Mouse (Mus musculus): ENCODE measurements at regions not wholly inside any gene's neighbourhood (a gene's known extent, or its start where the extent isn't known, plus 50 kb on each side); places are given as distances from the start of the nearest gene placed in this dataset.
"Not testable (repeated sequence)": the region's sequence is repeated elsewhere in the genome, so short reads cannot be mapped to it uniquely, and the experiment has no call there.

DNA sequence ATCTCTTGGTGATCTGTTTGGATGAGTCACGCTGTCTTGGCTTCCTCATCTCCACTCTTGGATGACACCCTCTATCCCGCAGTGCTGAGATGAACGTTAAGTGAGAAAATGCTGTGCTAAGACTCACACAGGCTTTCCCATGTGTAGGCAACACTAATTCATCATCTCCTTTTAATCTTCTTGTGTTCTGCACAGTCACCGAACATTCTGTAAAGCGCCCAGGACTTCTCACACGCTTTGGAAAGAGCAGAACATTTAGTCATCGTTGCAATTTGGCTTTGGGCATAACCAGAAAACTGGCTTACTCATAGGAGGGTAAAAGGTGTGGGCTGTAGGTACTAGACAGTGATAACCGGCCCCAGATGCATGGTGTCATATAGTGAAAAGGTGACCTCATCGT is 94.9 kb downstream of the Plppr4 start:
- no peak for DNase-seq

DNA sequence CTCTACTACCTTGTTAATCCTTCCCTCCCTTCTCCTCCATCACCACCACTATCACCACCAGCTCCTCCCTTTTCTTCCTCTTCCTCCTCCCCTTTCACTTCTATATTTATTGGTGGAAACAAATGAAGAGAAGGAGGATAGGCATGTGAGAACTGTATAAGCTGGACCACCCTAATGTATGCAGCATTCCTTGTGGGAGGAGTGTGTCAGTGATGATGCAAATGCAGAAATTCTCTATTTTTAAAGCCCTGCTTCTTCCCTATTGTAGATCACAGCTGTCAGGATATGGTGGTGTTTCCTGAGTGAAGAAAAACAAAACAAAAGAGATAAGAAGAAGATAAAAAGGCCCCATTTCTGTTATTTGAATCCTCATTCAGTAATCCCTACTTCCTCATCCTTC is 112.8 kb downstream of the Plppr4 start:
- DNase-seq = no peak

DNA sequence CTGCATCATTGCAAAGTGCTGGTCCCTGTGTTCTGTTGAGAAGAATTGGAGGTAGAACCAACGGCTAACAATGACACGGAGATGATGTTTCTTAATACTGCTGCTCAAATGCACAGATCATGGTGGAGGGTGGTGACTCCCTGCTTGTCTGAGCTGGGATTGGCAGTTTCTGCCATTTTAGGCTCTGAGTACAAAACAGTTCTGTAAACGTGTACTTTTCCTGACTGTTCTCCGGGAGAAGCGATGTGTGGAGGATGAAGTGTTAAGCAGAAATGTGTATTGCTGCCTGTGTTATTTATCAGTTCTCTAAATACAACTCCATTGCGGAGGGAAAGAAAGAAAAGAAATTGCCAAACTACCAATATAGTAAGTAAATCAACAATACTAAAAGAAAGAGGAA is 118.9 kb downstream of the Plppr4 start:
- DNase-seq = no peak

GRCm38 (mm10) chr3:117226616-117227015 is 134.1 kb downstream of the Plppr4 start:
- DNase-seq = no peak

DNA sequence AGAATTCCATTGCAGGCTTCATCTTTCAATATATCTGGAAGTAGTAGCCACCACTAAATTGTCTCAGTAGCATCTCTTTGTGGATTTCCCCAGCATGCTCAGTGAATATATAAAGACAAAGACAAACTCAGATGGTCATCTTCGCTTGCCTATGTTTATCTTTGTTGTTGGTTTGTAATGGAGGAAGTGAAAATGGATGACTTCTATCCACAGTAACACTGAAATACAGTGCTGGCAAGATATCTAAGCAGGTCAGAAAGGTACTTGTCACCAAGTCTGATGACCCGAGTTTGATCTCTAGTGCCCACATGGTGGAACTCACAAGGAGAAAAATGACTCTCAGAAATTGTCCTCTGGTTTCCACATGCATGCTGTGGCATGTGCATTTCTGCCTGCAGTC is 135.6 kb downstream of the Plppr4 start:
- DNase-seq = no peak

DNA sequence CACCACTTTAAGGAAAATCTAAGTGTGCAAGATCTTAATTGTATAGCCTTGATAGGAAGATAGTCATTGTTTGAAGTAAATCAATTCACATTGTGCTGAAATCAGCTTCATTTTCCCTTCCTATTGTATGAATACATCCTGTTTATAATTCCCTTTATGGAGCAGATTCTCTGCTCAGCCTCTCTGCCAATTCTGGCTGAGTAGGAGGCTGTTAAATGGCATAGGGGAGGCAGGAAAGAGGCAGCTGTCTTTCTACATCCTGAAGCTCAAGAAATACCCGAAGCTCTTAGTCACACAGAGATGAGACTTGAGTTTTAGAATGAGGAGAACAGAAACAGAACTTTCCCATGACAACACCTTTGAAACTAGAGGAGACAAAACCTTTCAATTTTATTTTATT is 142.7 kb downstream of the Plppr4 start:
- DNase-seq = no peak

GRCm38 (mm10) chr3:117191903-117192302 is 168.8 kb downstream of the Plppr4 start:
- no peak for DNase-seq

GRCm38 (mm10) chr3:117188782-117189500 is 171.7 kb downstream of the Plppr4 start:
- DNase-seq = no peak

GRCm38 (mm10) chr3:117183654-117184184 is 177.0 kb downstream of the Plppr4 start:
- DNase-seq = no peak

- DNase-seq = no peak
These were observed 190.9 kb downstream of the Plppr4 start for GRCm38 (mm10) chr3:117169740-117170139.

DNA sequence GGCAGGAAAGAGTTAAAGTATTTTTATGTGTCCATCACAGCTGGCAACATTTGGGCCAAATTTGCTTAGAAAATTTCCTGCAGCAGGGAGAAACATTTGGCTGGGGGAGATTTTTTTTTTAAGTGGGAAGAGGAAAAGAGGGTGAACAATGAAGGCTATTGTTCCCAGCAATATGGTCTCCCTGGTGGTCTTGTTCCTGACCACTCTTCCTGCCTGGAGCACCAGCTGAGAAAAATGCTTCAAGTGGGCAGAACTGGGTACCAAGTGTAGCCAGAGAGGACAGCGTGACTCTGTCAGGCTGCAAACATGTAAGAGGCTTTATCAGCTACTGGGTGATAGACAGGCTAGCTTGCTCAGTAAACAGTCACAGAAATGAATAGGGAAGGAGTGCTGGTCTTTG is 194.3 kb upstream of the Palmd start:
- no peak for DNase-seq

- DNase-seq = not testable (repeated sequence)
These were observed 191.9 kb upstream of the Palmd start for GRCm38 (mm10) chr3:117160689-117161088.

- DNase-seq = no peak
These were observed 186.5 kb upstream of the Palmd start for GRCm38 (mm10) chr3:117155274-117155673.

- no peak for DNase-seq
These were observed 184.3 kb upstream of the Palmd start for GRCm38 (mm10) chr3:117153011-117153473.

GRCm38 (mm10) chr3:117152414-117152813 is 183.6 kb upstream of the Palmd start:
- DNase-seq = no peak

DNA sequence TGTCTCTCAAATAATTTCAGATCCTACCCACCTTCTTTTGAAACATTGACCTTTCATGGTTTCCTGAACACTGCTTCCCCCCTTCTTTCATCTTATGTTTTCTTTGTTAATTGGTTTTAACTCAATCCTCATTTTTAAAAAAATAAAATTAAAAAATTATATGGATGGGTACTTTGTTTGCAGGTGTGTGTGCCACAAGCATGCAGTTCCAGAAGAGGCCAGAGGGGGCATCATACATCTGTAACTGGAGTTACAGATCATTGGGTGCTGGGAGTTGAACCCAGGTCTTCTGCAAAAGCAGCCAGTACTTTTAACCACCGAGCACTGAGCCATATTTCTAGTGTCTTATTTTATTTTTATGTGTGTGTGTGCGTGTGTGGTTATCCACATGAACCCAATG is 178.6 kb upstream of the Palmd start:
- no peak for DNase-seq

GRCm38 (mm10) chr3:117139835-117140234 is 171.0 kb upstream of the Palmd start:
- no peak for DNase-seq

GRCm38 (mm10) chr3:117138720-117139119 is 169.9 kb upstream of the Palmd start:
- no peak for DNase-seq

DNA sequence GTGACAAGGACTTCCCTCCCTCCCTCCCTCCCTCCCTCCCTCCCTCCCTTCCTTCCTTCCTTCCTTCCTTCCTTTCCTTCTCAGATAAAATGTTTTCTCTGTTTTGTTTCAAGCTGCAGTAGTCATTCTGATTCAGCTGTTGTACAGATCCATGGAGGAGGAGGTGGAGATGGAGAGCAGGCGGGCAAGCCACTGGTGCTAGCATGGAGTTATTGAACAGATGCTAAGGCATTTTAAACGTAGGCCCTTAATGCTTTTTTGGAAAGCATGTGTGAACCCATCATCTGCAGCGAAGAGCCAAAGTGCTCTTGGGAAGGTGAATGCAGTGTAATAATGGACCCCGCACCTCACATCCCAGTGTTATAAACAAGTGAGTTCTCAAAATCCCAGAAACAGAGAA is 164.1 kb upstream of the Palmd start:
- DNase-seq = no peak

GRCm38 (mm10) chr3:117122211-117122610 is 153.4 kb upstream of the Palmd start:
- no peak for DNase-seq

DNA sequence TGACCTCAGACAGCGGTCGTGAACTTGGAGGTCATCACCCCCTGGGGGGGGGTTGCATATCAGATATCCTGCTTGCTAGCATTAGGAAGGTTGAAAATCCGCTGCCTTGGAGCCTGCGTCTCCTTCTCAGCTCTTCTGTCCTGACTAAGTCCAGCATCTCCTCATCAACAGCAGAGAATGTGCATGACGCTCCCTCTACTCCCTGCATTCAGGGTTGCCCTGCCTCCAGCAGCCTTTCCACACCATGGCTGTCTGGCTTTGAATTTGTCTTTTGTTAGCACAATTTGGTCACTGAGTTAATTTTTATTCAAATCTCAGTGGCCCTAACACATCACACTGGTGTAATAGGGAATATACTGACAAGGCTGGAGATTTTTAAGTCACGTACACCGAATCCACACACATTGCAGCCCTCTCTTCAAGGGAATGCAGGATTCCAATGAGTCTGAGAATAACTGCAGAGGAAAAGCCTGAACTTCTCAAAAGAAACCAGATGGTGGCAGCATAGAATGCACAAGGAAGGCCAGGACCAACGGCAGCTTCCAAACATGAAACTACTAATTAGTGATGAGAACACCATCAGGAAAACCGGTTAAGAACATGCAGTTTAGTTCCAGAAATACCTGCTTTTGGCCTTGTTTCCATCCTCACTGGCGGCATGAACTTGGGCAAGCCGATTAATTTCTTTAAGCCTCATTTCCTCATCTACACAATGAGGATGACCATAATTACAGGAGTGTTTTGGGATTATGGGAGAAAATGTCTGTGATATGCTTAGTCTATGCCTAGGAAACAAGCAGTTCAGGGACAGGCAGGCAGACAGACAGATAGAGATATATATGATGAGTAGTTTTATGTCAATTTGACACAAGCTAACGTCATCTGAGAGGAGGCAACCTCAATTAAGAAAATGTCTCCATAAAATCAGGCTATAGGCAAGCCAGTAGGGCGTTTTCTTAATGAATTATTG is 151.6 kb upstream of the Palmd start:
- peak; percentile 6 for DNase-seq

DNA sequence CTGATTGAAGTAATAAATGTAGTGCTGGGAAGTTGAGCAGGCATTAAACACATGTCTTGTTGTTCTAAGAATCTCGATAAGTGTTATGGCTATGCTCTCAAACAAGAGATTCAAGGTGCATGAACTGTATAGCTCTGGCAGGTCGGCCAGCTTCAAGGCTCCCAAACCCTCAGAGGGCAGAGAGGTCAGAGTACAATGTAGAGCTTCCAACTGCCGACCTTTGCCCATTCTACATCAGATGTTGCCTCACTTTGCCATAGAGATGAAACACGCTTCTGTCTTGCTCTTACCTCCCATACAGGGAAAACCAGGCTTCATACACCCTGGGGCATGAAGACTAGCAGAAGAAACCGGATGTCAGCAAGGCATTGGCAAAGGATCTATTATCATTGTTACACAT is 150.8 kb upstream of the Palmd start:
- no peak for DNase-seq

- DNase-seq = no peak
These were observed 149.1 kb upstream of the Palmd start for GRCm38 (mm10) chr3:117117838-117118237.

DNA sequence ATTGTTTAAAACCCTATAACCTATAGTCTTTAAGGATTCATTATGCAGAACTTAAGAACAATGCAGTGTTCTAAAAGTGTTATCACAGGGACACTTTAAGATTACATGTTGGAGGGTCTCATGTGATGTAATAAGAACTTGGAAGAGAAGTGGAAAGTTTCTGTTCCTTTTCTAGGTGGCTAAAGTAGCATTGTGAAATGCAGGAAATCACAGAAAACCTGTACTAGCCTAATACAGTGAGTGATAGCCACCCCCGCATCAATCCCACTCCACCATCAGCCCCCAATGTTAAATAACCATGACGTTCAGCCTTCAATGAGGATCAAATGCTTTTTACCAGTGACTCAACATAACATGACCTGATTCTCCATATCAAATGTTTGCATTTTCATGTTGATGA is 147.4 kb upstream of the Palmd start:
- DNase-seq = no peak

All from kidney, adult 18-20 months (tissue).